Mouse (Mus musculus): ENCODE measurements at regions not wholly inside any gene's neighbourhood (a gene's known extent, or its start where the extent isn't known, plus 50 kb on each side); places are given as distances from the start of the nearest gene placed in this dataset.
A peak's percentile ranks its signal among the peaks of the same experiment; 100 is the strongest.

- Histone ChIP-seq H3K27ac (ENCODE audit: insufficient read depth, low read depth, low read length, poor library complexity, severe bottlenecking) (no peak overlapping the region), H3K4me3 (ENCODE audit: insufficient read depth in 1 of 2, low read depth in 1 of 2, low read length in 2 of 2, poor library complexity in 1 of 2, severe bottlenecking in 1 of 2) (no peak overlapping the region), H3K36me3 (ENCODE audit: control insufficient read depth, insufficient read depth, low read length, poor library complexity, severe bottlenecking) (no peaks in the 10 kb centered on the region), H3K9me3 (ENCODE audit: control insufficient read depth, insufficient read depth, low read depth, low read length) (no peaks in the 10 kb centered on the region), H3K4me1 (ENCODE audit: control insufficient read depth in 2 of 2, insufficient read depth in 2 of 2, low read length in 2 of 2, poor library complexity in 1 of 2) (peaks cover 0 to 2% of the 10 kb centered on the region in 2 experiments; a peak in 1 of 4 replicates), H3K9ac (ENCODE audit: insufficient read depth, low read depth, low read length, poor library complexity, severe bottlenecking) (no peak overlapping the region)
- in situ Hi-C loops (cut with MboI; ENCODE audit: low sequenced_read_pairs in 2 of 2, unreplicated experiment in 2 of 2), result no loop called here
- no peak for DNase-seq (ENCODE audit: low read depth, low spot score)
- TF ChIP-seq ZNF384 (IDR thresholded peaks at IDR 0.05; ENCODE audit: low read depth, low read length) (no peak), CHD2 (IDR thresholded peaks at IDR 0.05; ENCODE audit: low read depth, low read length) (no peak), ZC3H11A (IDR thresholded peaks at IDR 0.05; ENCODE audit: borderline replicate concordance, low read depth, low read length) (no peak), HCFC1 (IDR thresholded peaks at IDR 0.05; ENCODE audit: borderline replicate concordance, insufficient read depth, low read length) (no peak), MAFK (IDR thresholded peaks at IDR 0.05; ENCODE audit: insufficient read depth, low read depth, low read length) (no peak)
These were observed 131.9 kb upstream of the Prkcq start for GRCm38 (mm10) chr2:11040005-11040404.

- in situ Hi-C loops (cut with MboI; ENCODE audit: low sequenced_read_pairs in 2 of 2, unreplicated experiment in 2 of 2), result no loop called here
- H3K27ac ChIP-seq (ENCODE audit: insufficient read depth, low read depth, low read length, poor library complexity, severe bottlenecking), result no peak overlapping the region
- no peaks in the 10 kb centered on the region for H3K4me1 ChIP-seq (ENCODE audit: control insufficient read depth in 2 of 2, insufficient read depth in 2 of 2, low read length in 2 of 2, poor library complexity in 1 of 2)
- no peaks in the 10 kb centered on the region for H3K36me3 ChIP-seq (ENCODE audit: control insufficient read depth, insufficient read depth, low read length, poor library complexity, severe bottlenecking)
- no peak for DNase-seq (ENCODE audit: low read depth, low spot score)
- H3K9me3 ChIP-seq (ENCODE audit: control insufficient read depth, insufficient read depth, low read depth, low read length), result no peaks in the 10 kb centered on the region
- H3K4me3 ChIP-seq (ENCODE audit: insufficient read depth in 1 of 2, low read depth in 1 of 2, low read length in 2 of 2, poor library complexity in 1 of 2, severe bottlenecking in 1 of 2), result no peak overlapping the region
- no peak for TF ChIP-seq MAFK (IDR thresholded peaks at IDR 0.05; ENCODE audit: insufficient read depth, low read depth, low read length)
- TF ChIP-seq HCFC1 (IDR thresholded peaks at IDR 0.05; ENCODE audit: borderline replicate concordance, insufficient read depth, low read length), result no peak
- TF ChIP-seq ZNF384 (IDR thresholded peaks at IDR 0.05; ENCODE audit: low read depth, low read length), result no peak
- TF ChIP-seq ZC3H11A (IDR thresholded peaks at IDR 0.05; ENCODE audit: borderline replicate concordance, low read depth, low read length), result no peak
- no peak for TF ChIP-seq CHD2 (IDR thresholded peaks at IDR 0.05; ENCODE audit: low read depth, low read length)
- no peak overlapping the region for H3K9ac ChIP-seq (ENCODE audit: insufficient read depth, low read depth, low read length, poor library complexity, severe bottlenecking)
These were observed 127.1 kb upstream of the Prkcq start for GRCm38 (mm10) chr2:11044727-11045274.

- TF ChIP-seq HCFC1 (IDR thresholded peaks at IDR 0.05; ENCODE audit: borderline replicate concordance, insufficient read depth, low read length) (no peak), ZNF384 (IDR thresholded peaks at IDR 0.05; ENCODE audit: low read depth, low read length) (no peak), ZC3H11A (IDR thresholded peaks at IDR 0.05; ENCODE audit: borderline replicate concordance, low read depth, low read length) (no peak), CHD2 (IDR thresholded peaks at IDR 0.05; ENCODE audit: low read depth, low read length) (no peak), MAFK (IDR thresholded peaks at IDR 0.05; ENCODE audit: insufficient read depth, low read depth, low read length) (no peak)
- in situ Hi-C loops (cut with MboI; ENCODE audit: low sequenced_read_pairs in 2 of 2, unreplicated experiment in 2 of 2), result loop anchor here in 1 of 2 experiments (25.0 kb wide), 1 partner anchor 589 kb away; no protein-coding TSS in a partner anchor
- no peak overlapping the region for H3K27ac ChIP-seq (ENCODE audit: insufficient read depth, low read depth, low read length, poor library complexity, severe bottlenecking)
These were observed 120.3 kb upstream of the Prkcq start for GRCm38 (mm10) chr2:11051621-11052020.

DNA sequence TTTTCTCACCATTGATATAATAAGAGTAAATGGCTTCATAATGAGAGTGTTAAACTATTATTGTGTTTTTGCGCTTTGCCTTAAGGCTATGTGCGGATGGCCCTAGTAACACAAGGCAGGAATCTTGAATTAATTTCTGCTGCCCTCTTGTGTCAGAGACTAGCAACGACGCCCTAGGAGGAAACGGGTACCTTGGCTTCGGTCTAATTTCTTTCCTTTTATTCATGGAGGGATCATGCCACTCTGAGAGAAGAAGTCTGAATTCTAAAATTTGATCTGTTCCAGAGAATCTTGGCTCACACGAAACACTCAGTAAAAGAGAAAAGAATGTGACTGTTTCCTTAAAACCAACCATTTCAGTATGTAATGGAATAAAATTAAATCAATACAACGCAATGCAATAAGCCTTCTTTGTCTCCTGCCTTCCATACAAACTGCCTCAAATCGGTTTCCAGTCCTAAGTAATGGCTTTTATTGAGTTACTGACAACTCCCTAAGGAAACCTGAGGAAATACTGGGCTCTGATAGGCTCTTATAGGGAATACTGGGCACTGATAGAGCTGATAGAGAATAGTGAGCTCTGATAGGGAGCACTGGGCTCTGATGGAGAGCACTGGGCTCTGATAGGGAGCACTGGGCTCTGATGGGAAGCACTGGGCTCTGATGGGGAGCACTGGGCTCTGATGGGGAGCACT lies 112.0 kb upstream of the Prkcq start:
- H3K36me3 ChIP-seq (ENCODE audit: control insufficient read depth, insufficient read depth, low read length, poor library complexity, severe bottlenecking), result no peaks in the 10 kb centered on the region
- no peaks in the 10 kb centered on the region for H3K9me3 ChIP-seq (ENCODE audit: control insufficient read depth, insufficient read depth, low read depth, low read length)
- H3K4me3 ChIP-seq (ENCODE audit: insufficient read depth in 1 of 2, low read depth in 1 of 2, low read length in 2 of 2, poor library complexity in 1 of 2, severe bottlenecking in 1 of 2), result no peak overlapping the region
- no peak overlapping the region for H3K27ac ChIP-seq (ENCODE audit: insufficient read depth, low read depth, low read length, poor library complexity, severe bottlenecking)
- DNase-seq (ENCODE audit: low read depth, low spot score), result peak; percentile 49
- in situ Hi-C loops (cut with MboI; ENCODE audit: low sequenced_read_pairs in 2 of 2, unreplicated experiment in 2 of 2), result loop anchor here in 1 of 2 experiments (25.0 kb wide), 1 partner anchor 598 kb away; no protein-coding TSS in a partner anchor
- H3K9ac ChIP-seq (ENCODE audit: insufficient read depth, low read depth, low read length, poor library complexity, severe bottlenecking), result no peak overlapping the region
- H3K4me1 ChIP-seq (ENCODE audit: control insufficient read depth in 2 of 2, insufficient read depth in 2 of 2, low read length in 2 of 2, poor library complexity in 1 of 2), result no peaks in the 10 kb centered on the region
- TF ChIP-seq ZNF384 (IDR thresholded peaks at IDR 0.05; ENCODE audit: low read depth, low read length) (no peak), ZC3H11A (IDR thresholded peaks at IDR 0.05; ENCODE audit: borderline replicate concordance, low read depth, low read length) (peak; percentile 81)

More at GRCm38 (mm10) chr2:11051621-11052020, 120.3 kb upstream of the Prkcq start:
- no peaks in the 10 kb centered on the region for H3K36me3 ChIP-seq (ENCODE audit: control insufficient read depth, insufficient read depth, low read length, poor library complexity, severe bottlenecking)
- DNase-seq (ENCODE audit: low read depth, low spot score), result no peak
- no peak overlapping the region for H3K9ac ChIP-seq (ENCODE audit: insufficient read depth, low read depth, low read length, poor library complexity, severe bottlenecking)
- H3K4me1 ChIP-seq (ENCODE audit: control insufficient read depth in 2 of 2, insufficient read depth in 2 of 2, low read length in 2 of 2, poor library complexity in 1 of 2), result no peaks in the 10 kb centered on the region
- H3K4me3 ChIP-seq (ENCODE audit: insufficient read depth in 1 of 2, low read depth in 1 of 2, low read length in 2 of 2, poor library complexity in 1 of 2, severe bottlenecking in 1 of 2), result no peak overlapping the region
- no peaks in the 10 kb centered on the region for H3K9me3 ChIP-seq (ENCODE audit: control insufficient read depth, insufficient read depth, low read depth, low read length)
